Mouse (Mus musculus) lung, postnatal 36 days (tissue): ENCODE measurements around the gene Tspan11.

Source experiments
- DNase-seq: peaks from one replicate; pipeline ENCODE4 v3.0.0; 2022; ENCODE audit warnings: mixed read lengths

The Tspan11 gene

DNA sequence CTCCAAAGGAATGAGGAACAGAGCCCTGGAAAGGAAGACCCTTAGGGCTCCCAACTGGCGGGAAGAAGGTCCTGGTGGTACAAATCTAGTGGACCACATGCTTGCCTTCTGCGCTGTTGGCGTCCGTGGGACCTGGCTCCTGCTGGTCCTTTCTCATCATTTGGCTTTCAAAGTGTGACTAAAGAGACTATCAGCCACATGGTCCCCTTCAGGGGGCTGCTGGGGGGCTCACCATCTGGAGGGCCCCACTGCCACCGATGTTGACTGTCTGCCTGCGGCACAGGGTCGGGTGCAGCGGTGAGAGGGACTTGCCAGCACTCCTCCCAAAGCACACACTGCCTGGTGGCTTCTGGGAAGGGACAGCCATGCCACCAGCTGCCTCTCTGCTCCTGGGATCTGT is 105.6 kb downstream of the Tspan11 start:
- no peak for DNase-seq

DNA sequence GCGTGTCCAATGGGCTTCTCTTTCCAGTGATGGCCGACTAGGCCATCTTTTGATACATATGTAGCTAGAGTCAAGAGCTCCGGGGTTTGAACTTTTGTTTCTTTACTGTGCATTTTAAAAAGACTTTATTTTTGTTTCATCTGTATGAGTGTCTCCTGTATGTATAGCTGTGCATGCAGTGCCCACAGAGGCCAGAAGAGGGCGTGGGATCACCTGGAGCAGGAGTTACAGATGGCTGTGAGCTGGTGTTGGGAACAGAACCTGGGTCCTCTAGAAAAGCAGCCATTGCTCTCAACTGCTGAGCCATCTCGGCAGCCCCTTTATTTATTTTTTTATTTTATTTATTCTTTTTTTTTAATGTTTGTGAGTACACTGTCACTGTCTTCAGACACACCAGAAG is 109.5 kb downstream of the Tspan11 start:
- no peak for DNase-seq

GRCm38 (mm10) chr6:127999118-127999517 is 111.7 kb downstream of the Tspan11 start:
- DNase-seq: no peak

GRCm38 (mm10) chr6:128000777-128001176 is 113.4 kb downstream of the Tspan11 start:
- no peak for DNase-seq

DNA sequence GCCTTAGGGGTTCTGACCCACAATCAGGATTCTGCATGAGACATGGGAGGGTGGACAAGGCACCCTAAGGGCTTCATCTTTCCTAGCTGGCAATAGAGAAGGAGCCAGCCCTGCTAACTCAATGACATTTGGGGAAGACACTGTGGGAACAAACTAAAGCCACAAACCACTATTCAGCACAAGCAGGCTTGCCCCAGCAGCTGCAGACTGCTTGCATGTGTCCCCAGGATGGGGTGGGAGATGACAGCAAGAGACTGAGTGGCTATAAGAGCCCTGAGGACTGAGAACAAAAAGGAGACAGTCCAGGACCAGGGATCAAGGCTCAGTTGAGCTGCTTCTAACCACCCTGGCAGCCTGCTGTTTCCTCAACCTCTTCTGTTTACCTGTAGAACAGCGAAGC is 114.2 kb downstream of the Tspan11 start:
- DNase-seq: no peak

DNA sequence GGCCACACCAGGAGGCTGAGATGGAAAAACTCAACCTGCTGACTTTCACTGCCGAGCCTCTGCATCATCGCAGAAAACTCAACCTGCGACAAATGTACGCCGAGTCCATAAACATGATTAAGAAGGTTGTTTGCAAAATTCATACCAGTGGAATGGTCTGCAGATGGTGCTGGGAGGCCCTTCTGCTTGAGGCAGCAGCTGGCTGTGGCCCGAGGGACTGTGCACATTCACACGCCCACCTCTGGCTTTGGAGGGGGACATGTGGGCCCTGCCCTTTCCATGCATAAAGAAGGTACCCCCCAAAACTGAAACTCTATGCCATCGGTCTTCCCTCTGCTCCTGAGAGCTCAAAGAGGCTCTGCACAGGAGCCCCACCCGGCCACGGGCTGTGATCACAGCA is 114.7 kb downstream of the Tspan11 start:
- no peak for DNase-seq

DNA sequence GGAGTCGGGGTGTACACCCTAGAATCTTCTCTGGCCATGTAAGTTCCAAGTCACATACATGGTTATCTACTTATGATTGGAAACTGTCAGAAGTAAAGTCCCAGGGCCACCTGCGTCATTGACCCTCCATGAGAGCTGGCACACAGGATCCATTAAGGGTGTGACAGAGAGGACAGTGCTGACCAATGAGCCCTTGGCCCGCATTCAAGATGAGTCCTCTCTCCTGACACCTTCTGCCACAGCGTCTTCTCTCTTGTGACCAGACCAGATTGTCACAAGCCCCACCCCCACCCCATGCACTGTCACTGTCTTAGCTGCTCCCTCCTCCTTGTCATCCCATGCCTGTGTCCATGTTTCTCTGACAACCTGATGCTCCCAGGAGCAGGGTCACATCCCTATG is 115.3 kb downstream of the Tspan11 start:
- DNase-seq: no peak

GRCm38 (mm10) chr6:128003542-128003941 is 116.2 kb downstream of the Tspan11 start:
- no peak for DNase-seq
